Mouse (Mus musculus): ENCODE measurements around the gene C7.

The C7 gene

GRCm38 (mm10) chr15:5063635-5064034 is at the start of gene C7:
Gene C7 (minus strand): TSS chr15:5063740.
- no peak for DNase-seq (ENCODE audit: low read depth, low spot score)

- no peak for DNase-seq (ENCODE audit: low read depth, low spot score)
Observed at GRCm38 (mm10) chr15:5112651-5113050, 49.1 kb upstream of the C7 start.

GRCm38 (mm10) chr15:5108655-5109040 is 45.1 kb upstream of the C7 start:
- no peak for DNase-seq (ENCODE audit: low read depth, low spot score)

GRCm38 (mm10) chr15:5107686-5108654 is 44.4 kb upstream of the C7 start, which contains the start of gene Card6:
Gene Card6 (minus strand): TSS chr15:5108539.
- no peak for DNase-seq (ENCODE audit: low read depth, low spot score)

GRCm38 (mm10) chr15:5106293-5106692 is 42.8 kb upstream of the C7 start:
- no peak for DNase-seq (ENCODE audit: low read depth, low spot score)

- no peak for DNase-seq (ENCODE audit: low read depth, low spot score)
Observed at GRCm38 (mm10) chr15:5105891-5106290, 42.4 kb upstream of the C7 start.

GRCm38 (mm10) chr15:5102312-5102711 is 38.8 kb upstream of the C7 start:
- DNase-seq (ENCODE audit: low read depth, low spot score): no peak

GRCm38 (mm10) chr15:5097376-5097775 is 33.8 kb upstream of the C7 start:
- DNase-seq (ENCODE audit: low read depth, low spot score): no peak

- DNase-seq (ENCODE audit: low read depth, low spot score): no peak
Observed at GRCm38 (mm10) chr15:5095534-5096301, 32.2 kb upstream of the C7 start.

GRCm38 (mm10) chr15:5090131-5090530 is 26.6 kb upstream of the C7 start:
- DNase-seq (ENCODE audit: low read depth, low spot score): no peak

GRCm38 (mm10) chr15:5088850-5089608 is 25.5 kb upstream of the C7 start:
- no peak for DNase-seq (ENCODE audit: low read depth, low spot score)

- peak; percentile 43 for DNase-seq (ENCODE audit: low read depth, low spot score)
Observed at GRCm38 (mm10) chr15:5086162-5086561, 22.6 kb upstream of the C7 start.

- DNase-seq (ENCODE audit: low read depth, low spot score): no peak
Observed at GRCm38 (mm10) chr15:5081235-5081634, 17.7 kb upstream of the C7 start.

- DNase-seq (ENCODE audit: low read depth, low spot score): peak; percentile 77
Observed at GRCm38 (mm10) chr15:5068801-5069518, 5.4 kb upstream of the C7 start.

- peak; percentile 64 for DNase-seq (ENCODE audit: low read depth, low spot score)
Observed at GRCm38 (mm10) chr15:5045560-5046284, 17.8 kb downstream of the C7 start.

- peak; percentile 90 for DNase-seq (ENCODE audit: low read depth, low spot score)
Observed at GRCm38 (mm10) chr15:5029256-5029655, 34.3 kb downstream of the C7 start.

GRCm38 (mm10) chr15:5023479-5024265 is 39.9 kb downstream of the C7 start:
- peak; percentile 85 for DNase-seq (ENCODE audit: low read depth, low spot score)

- DNase-seq (ENCODE audit: low read depth, low spot score): peak; percentile 48
Observed at GRCm38 (mm10) chr15:5009644-5010107, 53.9 kb downstream of the C7 start.

GRCm38 (mm10) chr15:5003503-5004196 is 59.9 kb downstream of the C7 start:
- no peak for DNase-seq (ENCODE audit: low read depth, low spot score)

All from R1 (cell line).